Mouse (Mus musculus): ENCODE measurements around the gene Agr3. TPM values are rescaled to one million over a fixed set of nuclear protein-coding genes. Genes with fewer than 3 reads are reported as not detected.

Agr3 gene
- not detected in 2 replicates for polyA plus RNA-seq (2015; fragmentation: Nextera tagmentation; extraction: Ambion mirVana)

DNA sequence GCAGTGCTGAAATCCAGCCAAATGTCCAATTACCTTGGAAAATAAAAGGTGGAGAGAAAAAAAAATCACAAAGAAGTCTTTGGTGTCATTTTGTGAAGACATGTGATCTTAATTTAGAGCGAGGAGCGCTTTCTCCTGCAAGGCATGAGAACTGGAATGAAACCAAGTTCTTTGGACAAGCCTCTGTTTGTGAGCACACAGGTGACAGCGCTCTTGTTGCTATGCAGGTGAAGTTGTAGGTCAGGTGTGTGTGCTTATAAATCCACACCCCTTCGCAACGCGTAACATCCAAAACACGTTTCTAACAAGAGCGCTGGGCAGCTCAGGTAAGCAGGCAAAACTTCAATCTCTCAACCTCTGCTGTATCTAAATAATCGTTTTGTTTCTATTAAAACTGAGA lies at the start of gene Agr3:
Gene Agr3 (plus strand): TSS at position 219 of the 400 bp plus-strand sequence.

DNA sequence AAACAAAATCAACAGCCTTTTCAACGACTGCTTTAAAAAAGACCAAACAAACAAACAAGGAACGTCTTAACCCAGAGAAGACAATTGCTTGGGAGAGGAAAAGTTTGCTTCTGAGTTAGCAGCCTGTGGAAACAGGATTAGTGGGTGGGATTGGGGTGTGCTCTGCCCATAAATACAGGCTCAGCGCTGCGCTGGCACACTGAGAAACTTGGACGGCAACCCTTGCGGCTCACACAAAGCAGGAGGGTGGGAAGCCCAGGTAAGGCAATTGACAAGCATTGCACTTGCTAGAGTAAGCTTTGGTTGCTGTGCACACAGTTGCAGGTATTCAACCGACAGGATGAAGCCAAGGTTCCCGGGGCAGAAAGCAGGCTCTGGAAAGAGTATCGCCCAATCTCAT lies 67.3 kb downstream of the Agr3 start, which contains the start of gene Agr2:
Gene Agr2 (plus strand): TSS at position 197 of the 400 bp plus-strand sequence.

Other genes with a start within 250 kb of the Agr3 start
- gene Agr2, start 67.3 kb downstream of the Agr3 start, polyA plus RNA-seq (2015; fragmentation: Nextera tagmentation; extraction: Ambion mirVana) = 0.71 and 0.77 TPM in 2 replicates
- gene Tspan13, start 116.9 kb downstream of the Agr3 start, polyA plus RNA-seq (2015; fragmentation: Nextera tagmentation; extraction: Ambion mirVana) = 153 and 163 TPM in 2 replicates
- gene Ankmy2, start 231.5 kb downstream of the Agr3 start, polyA plus RNA-seq (2015; fragmentation: Nextera tagmentation; extraction: Ambion mirVana) = 16.6 and 17.3 TPM in 2 replicates
- 130 TPM in 2 replicates for gene Bzw2, start 232.5 kb downstream of the Agr3 start, polyA plus RNA-seq (2015; fragmentation: Nextera tagmentation; extraction: Ambion mirVana)

Data from skeletal muscle tissue, postnatal 0 days (tissue).